Mouse (Mus musculus) limb, embryonic 12.5 days (tissue): ENCODE measurements at regions not wholly inside any gene's neighbourhood (a gene's known extent, or its start where the extent isn't known, plus 50 kb on each side); places are given as distances from the start of the nearest gene placed in this dataset.
"Not testable (repeated sequence)": the region's sequence is repeated elsewhere in the genome, so short reads cannot be mapped to it uniquely, and the experiment has no call there.

ENCODE experiments used
- ATAC-seq: fragments of 200-750 bp; cut with Nextera tagmentation; 2 replicates; pipeline ENCODE4 v1.8.0; 2017; ENCODE audit warnings: low read depth, moderate TSS enrichment; ENCODE audit not compliant: insufficient number of reproducible peaks, insufficient read depth, low FRiP score, low TSS enrichment
- H3K27ac ChIP-seq: fragments of 300-500 bp; sonication (generic); 2 replicates; pipeline ENCODE4 v1.5.1; 2016; ENCODE audit warnings: mild to moderate bottlenecking, moderate library complexity
- H3K27me3 ChIP-seq: fragments of 300-500 bp; sonication (generic); 2 replicates; pipeline ENCODE4 v1.6.1; 2016; ENCODE audit warnings: mild to moderate bottlenecking, moderate library complexity
- H3K36me3 ChIP-seq: fragments of 300-500 bp; sonication (generic); 2 replicates; pipeline ENCODE4 v1.6.1; 2016; ENCODE audit warnings: mild to moderate bottlenecking, moderate library complexity
- H3K4me1 ChIP-seq: fragments of 300-500 bp; sonication (generic); replicated peaks from 2 replicates; pipeline ENCODE4 v1.6.1; 2016
- H3K4me2 ChIP-seq: fragments of 300-500 bp; sonication (generic); 2 replicates; pipeline ENCODE4 v1.6.1; 2016; ENCODE audit warnings: mild to moderate bottlenecking, moderate library complexity
- H3K4me3 ChIP-seq: fragments of 300-500 bp; sonication (generic); replicated peaks from 2 replicates; pipeline ENCODE4 v1.5.1; 2016; ENCODE audit warnings: mild to moderate bottlenecking
- H3K9ac ChIP-seq: fragments of 300-500 bp; sonication (generic); replicated peaks from 2 replicates; pipeline ENCODE4 v1.6.1; 2016; ENCODE audit warnings: mild to moderate bottlenecking, moderate library complexity
- H3K9me3 ChIP-seq: fragments of 300-500 bp; sonication (generic); 2 replicates; pipeline ENCODE4 v1.6.1; 2016; ENCODE audit warnings: mild to moderate bottlenecking, moderate library complexity
- WGBS: fragments of 180-500 bp; shearing (Covaris S2); methylation state at CpG from one replicate; pipeline ENCODE4 v1.1.7; 2016; 5-methylcytosine and 5-hydroxymethylcytosine counted together

- no peaks in the 10 kb centered on the region for H3K27me3 ChIP-seq
- H3K4me3 ChIP-seq = no peak overlapping the region
- H3K9ac ChIP-seq = no peak overlapping the region
- 7% methylated on average over 3 of the region's 3 CpGs for WGBS
- H3K4me1 ChIP-seq = peaks cover 9% of the 10 kb centered on the region
- H3K9me3 ChIP-seq = no peaks in the 10 kb centered on the region
- H3K4me2 ChIP-seq = no peak overlapping the region
- no peak overlapping the region for H3K27ac ChIP-seq
- ATAC-seq = no peak
- H3K36me3 ChIP-seq = no peaks in the 10 kb centered on the region
Measured at GRCm38 (mm10) chr3:21947320-21948073, 129.0 kb upstream of the Tbl1xr1 start.

- no peak overlapping the region for H3K27ac ChIP-seq
- ATAC-seq = no peak
- no peak overlapping the region for H3K4me3 ChIP-seq
- H3K27me3 ChIP-seq = no peaks in the 10 kb centered on the region
- peaks cover 16% of the 10 kb centered on the region for H3K4me1 ChIP-seq
- no peak overlapping the region for H3K4me2 ChIP-seq
- H3K9ac ChIP-seq = no peak overlapping the region
- 56% methylated on average over 4 of the region's 4 CpGs for WGBS
- H3K9me3 ChIP-seq = no peaks in the 10 kb centered on the region
- H3K36me3 ChIP-seq = no peaks in the 10 kb centered on the region
Measured at GRCm38 (mm10) chr3:21948074-21948659, 128.3 kb upstream of the Tbl1xr1 start.

- ATAC-seq = no peak
- WGBS = 87% methylated on average over 2 of the region's 2 CpGs
- H3K9ac ChIP-seq = no peak overlapping the region
- H3K27me3 ChIP-seq = no peaks in the 10 kb centered on the region
- H3K27ac ChIP-seq = no peak overlapping the region
- no peaks in the 10 kb centered on the region for H3K36me3 ChIP-seq
- no peaks in the 10 kb centered on the region for H3K9me3 ChIP-seq
- H3K4me2 ChIP-seq = no peak overlapping the region
- no peak overlapping the region for H3K4me3 ChIP-seq
- H3K4me1 ChIP-seq = peaks cover 16% of the 10 kb centered on the region
Measured at GRCm38 (mm10) chr3:21949459-21949858, 127.0 kb upstream of the Tbl1xr1 start.

GRCm38 (mm10) chr3:21950571-21950970 is 125.9 kb upstream of the Tbl1xr1 start:
- no peaks in the 10 kb centered on the region for H3K36me3 ChIP-seq
- H3K4me3 ChIP-seq = no peak overlapping the region
- no peak overlapping the region for H3K9ac ChIP-seq
- H3K9me3 ChIP-seq = no peaks in the 10 kb centered on the region
- no peak overlapping the region for H3K27ac ChIP-seq
- no peaks in the 10 kb centered on the region for H3K27me3 ChIP-seq
- WGBS = 72% methylated on average over 5 of the region's 5 CpGs
- H3K4me1 ChIP-seq = peaks cover 16% of the 10 kb centered on the region
- ATAC-seq = no peak
- no peak overlapping the region for H3K4me2 ChIP-seq

GRCm38 (mm10) chr3:21951446-21952285 is 124.8 kb upstream of the Tbl1xr1 start:
- Histone ChIP-seq H3K9ac (no peak overlapping the region), H3K4me2 (no peak overlapping the region), H3K27me3 (no peaks in the 10 kb centered on the region), H3K36me3 (no peaks in the 10 kb centered on the region), H3K9me3 (no peaks in the 10 kb centered on the region), H3K4me3 (no peak overlapping the region), H3K4me1 (peaks cover 16% of the 10 kb centered on the region), H3K27ac (no peak overlapping the region)
- ATAC-seq = no peak
- 80% methylated on average over 13 of the region's 13 CpGs for WGBS

- ATAC-seq = no peak
- Histone ChIP-seq H3K9ac (no peak overlapping the region), H3K4me3 (no peak overlapping the region), H3K27ac (no peak overlapping the region), H3K4me2 (no peak overlapping the region), H3K27me3 (no peaks in the 10 kb centered on the region), H3K4me1 (peaks cover 12% of the 10 kb centered on the region), H3K36me3 (no peaks in the 10 kb centered on the region), H3K9me3 (no peaks in the 10 kb centered on the region)
- WGBS = 59% methylated on average over 8 of the region's 8 CpGs
Measured at GRCm38 (mm10) chr3:21952695-21953415, 123.6 kb upstream of the Tbl1xr1 start.

- H3K27ac ChIP-seq = no peak overlapping the region
- WGBS = 84% methylated on average over 6 of the region's 6 CpGs
- no peak for ATAC-seq
- no peak overlapping the region for H3K9ac ChIP-seq
- no peak overlapping the region for H3K4me2 ChIP-seq
- H3K9me3 ChIP-seq = no peaks in the 10 kb centered on the region
- H3K4me1 ChIP-seq = peaks cover 8% of the 10 kb centered on the region
- H3K36me3 ChIP-seq = no peaks in the 10 kb centered on the region
- no peaks in the 10 kb centered on the region for H3K27me3 ChIP-seq
- no peak overlapping the region for H3K4me3 ChIP-seq
Measured at GRCm38 (mm10) chr3:21953416-21953810, 123.0 kb upstream of the Tbl1xr1 start.

GRCm38 (mm10) chr3:21955681-21956080 is 120.8 kb upstream of the Tbl1xr1 start:
- 68% methylated on average over 2 of the region's 2 CpGs for WGBS
- Histone ChIP-seq H3K9ac (no peak overlapping the region), H3K27ac (no peak overlapping the region), H3K27me3 (no peaks in the 10 kb centered on the region), H3K9me3 (no peaks in the 10 kb centered on the region), H3K4me3 (no peak overlapping the region), H3K4me2 (no peak overlapping the region), H3K36me3 (no peaks in the 10 kb centered on the region), H3K4me1 (peaks cover 8% of the 10 kb centered on the region)
- ATAC-seq = no peak

- not testable (repeated sequence) for H3K9me3 ChIP-seq, H3K36me3 ChIP-seq, H3K4me2 ChIP-seq, H3K4me1 ChIP-seq, H3K9ac ChIP-seq, ATAC-seq, H3K27ac ChIP-seq, H3K27me3 ChIP-seq, H3K4me3 ChIP-seq
- WGBS = 67% methylated on average over 6 of the region's 6 CpGs
Measured at GRCm38 (mm10) chr3:21957105-21957504, 119.3 kb upstream of the Tbl1xr1 start.

- ATAC-seq = no peak
- Histone ChIP-seq H3K9ac (no peak overlapping the region), H3K27ac (no peak overlapping the region), H3K4me1 (peaks cover 11% of the 10 kb centered on the region), H3K9me3 (no peaks in the 10 kb centered on the region), H3K4me3 (no peak overlapping the region), H3K4me2 (no peak overlapping the region), H3K36me3 (no peaks in the 10 kb centered on the region), H3K27me3 (no peaks in the 10 kb centered on the region)
- 87% methylated on average over 6 of the region's 6 CpGs for WGBS
Measured at GRCm38 (mm10) chr3:21958595-21959286, 117.7 kb upstream of the Tbl1xr1 start.
